Mouse (Mus musculus) limb, embryonic 11.5 days (tissue): Measurements from ENCODE around the gene Myo3b. TPM values are rescaled to one million over a fixed set of nuclear protein-coding genes. Genes with fewer than 3 reads are reported as not detected.

Experiments
- ATAC-seq: fragments of 200-750 bp; cut with Nextera tagmentation; 2 replicates; pipeline ENCODE4 v1.8.0; 2017; ENCODE audit warnings: low read depth; ENCODE audit not compliant: insufficient number of reproducible peaks, low FRiP score, low TSS enrichment
- DNase-seq: peaks from one replicate; pipeline ENCODE4 v3.0.0-alpha.2; 2015; ENCODE audit warnings: low spot score
- H3K27ac ChIP-seq: fragments of 300-500 bp; sonication (generic); replicated peaks from 2 replicates; pipeline ENCODE4 v1.5.1; 2014; ENCODE audit warnings: low read depth, mild to moderate bottlenecking, low read length
- H3K27me3 ChIP-seq: fragments of 300-500 bp; sonication (generic); 2 replicates; pipeline ENCODE4 v1.6.1; 2014; ENCODE audit warnings: mild to moderate bottlenecking, low read length, mixed read lengths; ENCODE audit not compliant: control insufficient read depth, insufficient read depth
- H3K36me3 ChIP-seq: fragments of 300-500 bp; sonication (generic); 2 replicates; pipeline ENCODE4 v1.6.1; 2014; ENCODE audit warnings: mild to moderate bottlenecking, low read length, moderate library complexity, mixed read lengths; ENCODE audit not compliant: control insufficient read depth, insufficient read depth
- H3K4me1 ChIP-seq: fragments of 300-500 bp; sonication (generic); 2 replicates; pipeline ENCODE4 v1.6.1; 2014; ENCODE audit warnings: low read length, mixed read lengths; ENCODE audit not compliant: control insufficient read depth, insufficient read depth
- H3K4me2 ChIP-seq: fragments of 300-500 bp; sonication (generic); 2 replicates; pipeline ENCODE4 v1.6.1; 2014; ENCODE audit warnings: low read depth, mild to moderate bottlenecking, moderate library complexity; ENCODE audit not compliant: severe bottlenecking
- H3K4me3 ChIP-seq: fragments of 300-500 bp; sonication (generic); 2 replicates; pipeline ENCODE4 v1.5.1; 2014; ENCODE audit warnings: low read depth, low read length
- H3K9ac ChIP-seq: fragments of 300-500 bp; sonication (generic); 2 replicates; pipeline ENCODE4 v1.6.1; 2014; ENCODE audit warnings: mild to moderate bottlenecking, low read length
- H3K9me3 ChIP-seq: fragments of 300-500 bp; sonication (generic); 2 replicates; pipeline ENCODE4 v1.6.1; 2016; ENCODE audit warnings: low read length; ENCODE audit not compliant: control insufficient read depth
- WGBS: fragments of 180-500 bp; shearing (Covaris S2); extraction: QIAGEN DNeasy Blood & Tissue Kit; methylation state at CpG from one replicate; pipeline ENCODE4 v1.1.7; 2014; 5-methylcytosine and 5-hydroxymethylcytosine counted together
- polyA plus RNA-seq: library from polyadenylated mRNA; unstranded; fragments of >200 nt; fragmentation: Nextera tagmentation; extraction: Ambion mirVana; gene quantifications from 2 replicates; pipeline ENCODE4 v1.2.1, GENCODE M21; 2014

The Myo3b gene
- polyA plus RNA-seq, 1 experiment from 2014 or later: not detected

- Histone ChIP-seq H3K4me3 (no peak overlapping the region), H3K9ac (no peak overlapping the region), H3K9me3 (no peaks in the 10 kb centered on the region), H3K36me3 (no peaks in the 10 kb centered on the region), H3K4me2 (no peak overlapping the region), H3K27me3 (no peaks in the 10 kb centered on the region), H3K27ac (no peak overlapping the region), H3K4me1 (no peaks in the 10 kb centered on the region)
- no peak for DNase-seq
- WGBS: 87% methylated on average over 11 of the region's 11 CpGs
- no peak for ATAC-seq
Measured at GRCm38 (mm10) chr2:70047868-70048267, 8.9 kb downstream of the Myo3b start.

DNA sequence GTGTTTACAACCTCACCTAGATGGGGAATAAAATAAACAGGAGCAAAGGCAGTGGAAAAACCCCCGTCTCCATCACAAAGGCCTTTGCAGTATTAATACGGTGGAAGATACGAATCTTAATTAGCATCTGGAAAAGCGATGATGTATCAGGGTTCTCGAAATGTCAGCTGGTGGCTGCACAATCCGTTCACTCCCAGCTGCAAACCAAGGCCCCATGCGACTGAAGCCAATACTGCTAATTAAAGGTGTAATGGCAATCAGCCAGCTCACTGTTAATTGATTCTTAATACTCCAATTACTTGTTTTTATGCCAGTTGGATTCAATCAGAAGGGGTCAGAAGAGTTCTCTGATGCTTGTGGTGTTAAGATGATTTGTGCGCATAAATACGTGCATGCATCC lies 14.9 kb downstream of the Myo3b start:
- no peaks in the 10 kb centered on the region for H3K4me1 ChIP-seq
- no peak overlapping the region for H3K4me3 ChIP-seq
- 74% methylated on average over 9 of the region's 9 CpGs for WGBS
- no peaks in the 10 kb centered on the region for H3K27me3 ChIP-seq
- H3K9ac ChIP-seq: no peak overlapping the region
- ATAC-seq (no peak), DNase-seq (no peak)
- H3K9me3 ChIP-seq: no peaks in the 10 kb centered on the region
- H3K4me2 ChIP-seq: no peak overlapping the region
- H3K36me3 ChIP-seq: no peaks in the 10 kb centered on the region
- H3K27ac ChIP-seq: no peak overlapping the region

DNA sequence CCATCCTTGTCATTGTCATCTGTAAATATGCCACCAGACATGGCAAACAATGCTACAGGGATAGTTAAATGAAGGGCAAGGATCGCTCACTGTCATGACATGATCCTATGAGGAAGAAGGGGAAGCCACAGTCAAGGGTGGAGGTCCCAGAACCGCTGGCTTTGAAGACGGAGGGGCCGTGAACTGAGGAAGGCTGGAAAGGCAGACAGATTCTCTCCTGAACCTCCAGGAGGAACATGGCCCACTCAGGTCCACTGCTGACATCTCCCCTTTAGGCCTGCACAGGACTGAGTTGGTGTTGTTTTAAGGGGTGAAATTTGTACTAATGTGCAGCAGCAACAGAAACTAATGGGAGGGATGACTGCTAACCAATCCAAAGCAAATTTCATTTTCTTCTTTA lies 19.3 kb downstream of the Myo3b start:
- H3K4me3 ChIP-seq: no peak overlapping the region
- H3K27ac ChIP-seq: no peak overlapping the region
- H3K4me1 ChIP-seq: no peaks in the 10 kb centered on the region
- H3K9me3 ChIP-seq: no peaks in the 10 kb centered on the region
- H3K4me2 ChIP-seq: no peak overlapping the region
- no peak for DNase-seq
- 89% methylated on average over 4 of the region's 4 CpGs for WGBS
- no peaks in the 10 kb centered on the region for H3K36me3 ChIP-seq
- H3K27me3 ChIP-seq: no peaks in the 10 kb centered on the region
- no peak overlapping the region for H3K9ac ChIP-seq
- ATAC-seq: no peak

GRCm38 (mm10) chr2:70060359-70061345 lies 21.7 kb downstream of the Myo3b start:
- DNase-seq: no peak
- ATAC-seq: no peak
- WGBS: 72% methylated on average over 11 of the region's 11 CpGs
- Histone ChIP-seq H3K27me3 (no peaks in the 10 kb centered on the region), H3K36me3 (no peaks in the 10 kb centered on the region), H3K9ac (no peak overlapping the region), H3K4me3 (no peak overlapping the region), H3K4me1 (no peaks in the 10 kb centered on the region), H3K27ac (no peak overlapping the region), H3K4me2 (no peak overlapping the region), H3K9me3 (no peaks in the 10 kb centered on the region)

- H3K4me3 ChIP-seq: no peak overlapping the region
- H3K4me1 ChIP-seq: no peaks in the 10 kb centered on the region
- no peaks in the 10 kb centered on the region for H3K27me3 ChIP-seq
- H3K36me3 ChIP-seq: no peaks in the 10 kb centered on the region
- no peak overlapping the region for H3K4me2 ChIP-seq
- ATAC-seq (no peak), DNase-seq (no peak)
- no peak overlapping the region for H3K27ac ChIP-seq
- 81% methylated on average over 6 of the region's 6 CpGs for WGBS
- H3K9ac ChIP-seq: no peak overlapping the region
- no peaks in the 10 kb centered on the region for H3K9me3 ChIP-seq
Measured at GRCm38 (mm10) chr2:70065116-70065515, 26.2 kb downstream of the Myo3b start.

DNA sequence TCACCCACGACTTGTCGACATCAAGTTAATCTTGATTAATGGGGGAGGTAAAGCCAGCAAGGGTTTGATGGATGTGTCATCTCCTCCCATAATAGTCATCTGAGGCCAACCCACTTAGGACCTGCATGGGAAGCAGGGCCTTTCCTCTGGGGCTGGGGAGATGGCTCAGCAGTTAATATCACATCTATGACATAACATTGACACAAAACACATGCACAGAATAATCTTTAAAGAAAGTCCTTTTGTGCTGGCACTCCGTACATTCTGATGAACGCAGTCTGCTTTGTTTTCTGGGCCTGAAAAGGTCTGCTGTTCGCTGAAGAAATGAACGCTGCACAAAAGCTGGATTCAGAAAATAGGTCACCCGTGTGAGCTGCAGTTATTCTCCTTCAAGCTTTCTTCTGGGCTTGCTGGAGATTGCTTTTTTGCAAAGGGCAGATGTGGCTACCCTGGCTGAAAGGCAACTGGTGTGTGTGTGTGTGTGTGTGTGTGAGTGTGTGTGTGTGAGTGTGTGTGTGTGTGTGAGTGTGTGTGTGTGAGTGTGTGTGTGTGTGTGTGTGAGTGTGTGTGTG lies 26.9 kb downstream of the Myo3b start:
- no peak overlapping the region for H3K27ac ChIP-seq

DNA sequence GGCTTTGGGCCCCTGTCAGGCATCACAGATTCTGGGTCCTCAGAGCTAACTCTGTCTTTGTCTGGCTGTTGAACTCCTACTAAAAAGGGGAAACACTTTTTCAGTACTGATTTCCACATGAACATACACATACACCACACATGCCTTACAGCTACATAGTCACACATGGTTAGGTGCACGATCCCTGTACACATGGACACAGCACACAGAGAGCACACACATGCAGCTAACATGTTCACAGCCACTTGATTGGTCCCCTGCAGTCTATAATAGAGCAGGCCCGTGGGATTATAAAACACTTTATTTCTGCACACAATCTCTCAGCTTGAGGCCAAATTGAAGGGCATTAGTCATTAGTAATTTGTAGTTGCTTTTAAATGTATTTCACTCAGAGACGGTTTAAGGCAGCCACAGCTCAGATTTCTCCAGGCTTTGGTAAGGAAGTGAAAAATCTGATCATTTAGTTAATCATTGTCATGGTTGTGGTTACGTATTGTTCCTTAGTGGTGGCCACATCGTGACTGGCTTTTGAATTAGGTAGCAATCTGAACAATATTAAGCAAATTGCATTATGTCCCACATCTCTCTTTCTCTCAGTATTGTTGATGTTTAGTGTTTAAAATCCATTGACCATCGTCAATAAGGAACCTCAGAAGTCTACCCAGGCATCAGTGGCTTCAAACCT lies 27.6 kb downstream of the Myo3b start:
- H3K4me2 ChIP-seq: no peak overlapping the region
- H3K9me3 ChIP-seq: no peaks in the 10 kb centered on the region
- 78% methylated on average over 6 of the region's 6 CpGs for WGBS
- H3K4me1 ChIP-seq: no peaks in the 10 kb centered on the region
- DNase-seq: no peak
- ATAC-seq: no peak
- no peak overlapping the region for H3K4me3 ChIP-seq
- H3K27ac ChIP-seq: no peak overlapping the region
- no peaks in the 10 kb centered on the region for H3K36me3 ChIP-seq
- H3K9ac ChIP-seq: no peak overlapping the region
- no peaks in the 10 kb centered on the region for H3K27me3 ChIP-seq

More for the DNA sequence above, 26.9 kb downstream of the Myo3b start:
- Histone ChIP-seq H3K27me3 (no peaks in the 10 kb centered on the region), H3K4me3 (no peak overlapping the region), H3K4me1 (no peaks in the 10 kb centered on the region), H3K4me2 (no peak overlapping the region), H3K36me3 (no peaks in the 10 kb centered on the region), H3K9me3 (no peaks in the 10 kb centered on the region), H3K9ac (no peak overlapping the region)
- whole genome bisulfite sequencing: 77% methylated on average over 7 of the region's 7 CpGs
- DNase-seq (no peak), ATAC-seq (no peak)

- DNase-seq: no peak
Measured at GRCm38 (mm10) chr2:70069861-70070260, 30.9 kb downstream of the Myo3b start.

More at GRCm38 (mm10) chr2:70069861-70070260, 30.9 kb downstream of the Myo3b start:
- Histone ChIP-seq H3K27ac (no peak overlapping the region), H3K4me1 (no peaks in the 10 kb centered on the region), H3K27me3 (no peaks in the 10 kb centered on the region), H3K9ac (no peak overlapping the region), H3K36me3 (no peaks in the 10 kb centered on the region), H3K4me3 (no peak overlapping the region), H3K9me3 (no peaks in the 10 kb centered on the region), H3K4me2 (no peak overlapping the region)
- WGBS: 92% methylated on average over 5 of the region's 5 CpGs
- no peak for ATAC-seq
